Mouse (Mus musculus) WW6 (cell line): ENCODE measurements at regions not wholly inside any gene's neighbourhood (a gene's known extent, or its start where the extent isn't known, plus 50 kb on each side); places are given as distances from the start of the nearest gene placed in this dataset.

Source experiments
- DNase-seq: peaks from one replicate; pipeline ENCODE4 v3.0.0-alpha.2; 2013; ENCODE audit warnings: low read depth, low spot score

DNA sequence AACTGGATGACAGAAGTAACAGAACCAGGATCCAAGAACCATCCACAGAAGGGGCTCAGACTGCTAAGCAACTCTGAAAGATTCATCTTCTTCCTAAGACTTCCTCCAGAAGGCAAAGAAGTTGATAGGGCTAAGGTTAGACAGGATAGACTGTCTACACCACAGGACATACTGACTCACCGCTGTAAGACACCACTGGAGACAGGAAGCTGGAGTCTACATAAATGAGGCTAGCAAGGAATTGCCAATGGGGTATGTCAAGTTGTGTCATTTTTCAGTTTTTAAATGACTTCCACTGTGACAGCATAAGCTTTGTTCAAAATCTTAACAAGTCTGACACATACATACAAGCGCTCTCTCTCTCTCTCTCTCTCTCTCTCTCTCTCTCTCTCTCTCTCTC, 645.4 kb upstream of the Gm10131 start:
- DNase-seq, result no peak

DNA sequence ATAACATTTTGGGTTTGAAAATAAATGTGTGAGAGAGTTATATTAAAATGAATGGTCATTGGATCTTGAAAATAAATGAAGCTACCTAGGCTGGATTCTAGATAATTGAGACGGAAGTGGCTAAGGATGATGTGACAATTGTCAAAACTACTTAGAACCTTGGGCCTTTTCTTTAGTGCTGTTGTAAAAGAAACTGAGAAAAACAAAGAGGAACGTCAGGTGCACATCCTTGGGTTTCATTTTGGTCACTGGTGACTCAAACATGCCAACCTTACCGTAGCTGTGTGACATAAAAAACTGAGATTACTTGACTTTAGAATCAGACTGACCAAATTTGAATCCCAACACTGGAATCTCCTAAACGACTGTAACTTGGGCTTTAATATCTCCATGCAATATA, 644.6 kb upstream of the Gm10131 start:
- no peak for DNase-seq

DNA sequence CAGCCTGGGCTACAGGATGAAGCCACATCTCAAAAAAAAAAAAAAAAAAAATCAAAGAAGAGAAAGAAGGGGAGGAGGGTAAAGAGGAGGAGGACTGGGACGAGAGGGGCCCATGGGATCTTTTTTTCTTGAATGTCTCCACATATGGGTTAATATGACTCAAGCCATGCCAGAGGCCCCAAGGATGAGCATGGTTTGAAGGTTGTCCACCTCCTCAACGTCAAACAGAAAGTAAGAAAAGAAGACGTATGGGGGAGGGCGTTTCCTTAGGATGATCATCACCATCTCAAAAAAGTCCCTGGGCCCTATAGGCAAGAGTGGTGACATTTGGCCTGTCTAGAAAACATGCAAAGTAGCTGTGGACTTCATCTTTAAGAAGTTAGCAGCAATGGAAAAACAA, 643.9 kb upstream of the Gm10131 start:
- no peak for DNase-seq

DNA sequence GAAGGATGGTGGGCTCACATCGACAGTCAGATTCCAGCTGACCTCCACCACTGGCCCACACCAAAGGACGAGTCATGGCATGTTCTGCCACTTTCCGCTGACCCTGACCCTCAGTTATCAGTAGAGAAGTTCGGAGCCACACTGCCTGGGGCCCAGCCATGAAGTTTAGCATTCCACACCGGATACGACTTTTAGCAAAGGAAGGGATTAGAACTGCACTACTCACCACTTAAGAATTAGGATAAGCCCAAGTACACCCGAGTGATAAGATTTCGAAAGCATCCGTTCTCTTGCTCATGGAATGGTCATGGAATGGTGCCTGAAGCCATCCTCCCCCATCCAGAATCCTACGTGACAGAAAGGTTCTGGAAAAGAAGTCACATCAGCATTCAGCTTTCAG, 641.5 kb upstream of the Gm10131 start:
- DNase-seq, result no peak

DNA sequence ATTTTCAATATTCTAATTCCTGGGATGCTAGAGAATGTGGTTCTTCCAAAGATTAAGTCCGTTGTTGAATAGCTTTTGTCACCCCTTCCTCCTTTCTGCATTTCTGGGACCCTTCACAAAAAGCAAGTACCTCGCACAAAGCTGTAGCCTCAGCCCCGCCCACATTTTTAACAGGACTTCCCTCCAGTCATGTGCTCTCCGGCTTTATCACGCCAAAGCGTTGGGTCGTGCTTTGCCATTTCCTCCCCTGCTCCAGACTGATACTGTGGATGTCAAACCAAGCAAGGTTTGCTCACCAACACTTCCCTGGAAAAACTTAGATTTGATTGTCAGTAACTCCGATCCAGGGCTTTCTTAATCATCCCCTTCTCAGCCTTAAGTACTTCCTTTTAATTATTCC, 637.0 kb upstream of the Gm10131 start:
- no peak for DNase-seq

DNA sequence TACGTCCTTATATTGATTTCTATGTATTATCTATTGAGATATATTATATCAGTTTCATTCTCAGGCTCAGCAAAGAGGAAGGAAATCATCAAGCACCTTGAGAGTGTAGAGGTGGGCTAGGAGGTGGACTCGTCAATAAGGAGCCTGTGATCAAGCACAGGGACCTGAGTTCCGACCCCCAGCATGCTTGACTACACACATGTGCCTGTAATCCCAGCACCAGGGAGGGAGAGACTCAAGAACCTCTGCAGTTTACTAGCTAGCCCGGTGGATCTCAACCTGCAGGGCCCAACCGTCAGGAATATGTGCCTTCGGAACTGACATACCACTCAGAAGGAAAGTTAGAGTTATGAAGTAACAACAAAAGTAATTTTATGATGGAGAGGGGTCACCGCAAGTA, 634.2 kb upstream of the Gm10131 start:
- DNase-seq, result no peak

DNA sequence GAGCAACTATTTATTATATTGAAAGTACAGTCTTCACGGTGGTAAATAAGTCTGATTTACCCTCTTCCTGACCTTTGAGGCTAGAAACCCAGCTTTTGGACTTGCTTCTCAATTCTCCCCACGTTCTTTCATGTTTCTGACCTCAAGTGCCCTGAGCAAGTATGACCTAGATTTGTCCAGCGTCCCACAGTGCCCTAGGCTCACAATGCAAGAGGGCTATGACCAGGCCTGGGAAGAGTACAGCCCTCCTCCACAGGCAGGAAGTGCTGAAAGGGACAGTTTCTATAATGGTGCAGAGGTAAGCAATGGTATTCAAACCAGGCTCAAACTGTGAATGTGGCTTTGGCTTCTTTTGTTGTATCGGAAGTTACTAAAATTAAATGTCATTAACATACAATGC, 633.1 kb upstream of the Gm10131 start:
- DNase-seq, result no peak

DNA sequence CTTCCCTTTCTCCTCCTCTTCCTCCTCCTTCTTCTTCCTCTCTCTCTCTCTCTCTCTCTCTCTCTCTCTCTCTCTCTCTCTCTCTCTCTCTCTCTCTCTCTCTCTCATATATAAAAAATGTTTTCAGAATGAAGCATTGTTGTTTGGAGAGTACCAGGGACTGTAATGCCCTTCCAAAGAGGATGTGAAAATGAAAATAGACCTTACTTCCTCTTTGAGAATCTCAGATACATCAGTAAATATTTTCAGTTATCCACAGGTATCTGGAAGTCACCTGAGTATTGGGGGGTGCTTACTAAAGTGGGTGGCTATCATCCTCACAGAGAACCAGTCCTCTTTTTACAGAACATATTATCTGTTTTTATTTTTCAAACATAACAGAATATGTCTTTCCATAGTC, 632.6 kb upstream of the Gm10131 start:
- no peak for DNase-seq

DNA sequence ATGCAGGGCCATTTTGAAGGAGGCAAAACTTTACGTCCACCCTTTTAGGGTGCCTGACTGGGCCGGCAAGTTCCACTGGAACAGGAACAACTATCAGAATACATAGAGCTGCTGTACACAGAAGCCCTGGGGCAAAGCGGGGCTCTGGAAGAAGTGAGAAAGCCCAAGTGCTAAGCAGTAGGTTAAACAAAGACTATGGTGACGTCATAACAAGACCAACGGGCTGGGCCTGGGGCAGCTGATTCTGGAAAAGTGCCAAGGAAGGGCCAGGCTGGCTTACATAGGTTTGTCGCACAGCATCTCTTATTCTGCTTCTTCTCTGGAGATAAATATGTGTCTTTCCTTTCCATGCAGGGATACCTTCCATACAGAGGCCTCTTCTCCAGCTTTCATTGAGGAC, 631.6 kb upstream of the Gm10131 start:
- DNase-seq, result no peak

DNA sequence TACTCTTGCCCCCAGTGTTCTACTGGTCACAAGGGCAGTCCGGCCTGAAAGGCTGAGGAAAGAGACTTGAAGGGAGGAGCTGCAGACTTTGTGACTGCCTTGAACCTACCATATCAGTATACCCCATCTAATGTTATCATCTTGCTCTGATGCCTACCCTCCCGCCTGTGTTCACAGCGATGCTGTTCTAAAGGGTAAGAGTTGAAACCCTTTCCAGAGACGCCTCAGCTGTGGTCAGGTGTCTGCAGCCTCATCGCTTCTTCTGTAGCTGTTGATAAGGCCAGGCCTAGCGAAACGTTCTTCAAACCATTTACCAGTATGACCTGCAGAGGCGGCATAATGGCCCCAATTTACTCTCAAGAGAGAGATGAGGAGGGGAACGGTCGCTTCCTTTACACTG, 629.3 kb upstream of the Gm10131 start:
- no peak for DNase-seq

DNA sequence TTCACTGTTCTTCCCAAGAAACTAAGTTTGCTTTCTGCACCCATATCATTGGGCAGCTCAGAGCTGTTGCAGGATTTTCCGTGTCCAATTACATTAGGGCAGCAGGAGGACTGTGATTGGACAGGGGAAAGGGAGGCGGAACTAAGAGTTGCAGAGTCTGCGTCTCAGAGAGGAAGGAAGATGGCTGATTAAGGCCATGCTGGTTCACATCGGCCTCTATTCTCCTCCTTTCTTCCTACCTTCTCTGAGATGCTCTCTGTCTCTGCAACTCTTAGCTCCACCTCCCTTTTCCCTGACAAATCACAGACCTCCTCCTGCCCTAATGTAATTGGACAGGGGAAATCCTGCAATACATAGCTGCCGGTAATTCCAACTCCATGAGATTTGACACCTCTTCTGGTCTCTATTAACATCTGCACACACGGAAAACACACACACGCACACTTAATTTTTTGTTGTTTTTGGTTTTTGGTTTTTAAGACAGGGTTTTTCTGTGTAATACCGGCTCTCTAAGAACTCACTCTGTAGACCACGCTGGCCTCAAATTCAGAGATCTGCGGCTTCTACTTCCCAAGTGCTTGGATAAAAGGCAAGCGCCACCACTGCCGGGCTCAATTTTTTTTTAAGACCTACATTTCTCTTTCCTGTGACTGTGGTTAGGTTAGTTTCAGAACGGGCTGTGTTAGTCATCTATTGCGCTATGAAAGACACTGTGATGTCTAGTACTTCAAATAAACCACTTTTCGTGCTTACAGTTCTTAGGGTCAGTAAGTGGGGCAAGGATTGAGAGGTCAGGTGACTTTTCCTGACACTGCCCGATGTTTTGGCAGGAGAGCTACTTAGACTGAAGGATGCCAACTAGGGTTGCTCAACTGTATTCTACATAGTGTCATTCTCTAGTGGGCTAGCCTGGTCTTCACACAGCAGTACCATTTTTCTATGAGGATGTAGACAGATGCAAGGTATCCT, 628.6 kb upstream of the Gm10131 start:
- DNase-seq, result no peak

DNA sequence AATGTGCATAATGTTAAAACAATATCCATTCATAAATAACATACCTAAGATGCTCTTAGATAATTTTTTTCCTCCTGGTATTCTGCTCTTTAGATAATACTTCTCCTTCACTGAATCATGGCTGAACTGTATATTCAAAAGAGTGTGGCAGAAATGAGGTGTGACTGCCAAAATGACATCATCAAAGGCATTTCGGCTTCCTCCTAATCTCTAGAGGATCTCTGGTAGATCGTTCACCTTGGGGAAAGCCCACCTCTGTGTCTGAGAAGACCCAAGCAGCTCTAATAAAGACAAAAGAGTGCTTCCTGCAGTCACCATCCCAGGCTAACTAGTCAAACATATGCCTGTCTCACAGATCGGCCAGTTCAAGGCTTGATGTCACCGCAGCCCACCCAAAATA, 624.7 kb upstream of the Gm10131 start:
- no peak for DNase-seq

DNA sequence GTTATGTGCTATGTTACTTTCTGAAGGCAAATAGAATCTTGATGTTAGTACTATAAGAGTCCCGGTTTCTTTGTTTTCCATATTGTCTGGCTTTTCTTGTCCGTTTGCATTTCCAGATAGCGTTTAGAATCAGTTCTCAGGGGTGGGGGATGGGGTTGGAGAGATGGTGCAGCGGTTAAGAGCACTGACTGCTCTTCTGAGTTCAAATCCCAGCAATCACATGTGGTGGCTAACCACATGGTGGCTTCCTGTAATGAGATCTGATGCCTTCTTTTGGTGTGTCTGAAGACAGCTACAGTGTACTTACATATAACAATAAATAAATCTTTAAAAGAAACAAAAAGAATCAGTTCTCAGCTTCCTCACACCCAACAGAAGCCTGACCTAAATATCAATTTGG, 623.5 kb upstream of the Gm10131 start:
- DNase-seq, result no peak

DNA sequence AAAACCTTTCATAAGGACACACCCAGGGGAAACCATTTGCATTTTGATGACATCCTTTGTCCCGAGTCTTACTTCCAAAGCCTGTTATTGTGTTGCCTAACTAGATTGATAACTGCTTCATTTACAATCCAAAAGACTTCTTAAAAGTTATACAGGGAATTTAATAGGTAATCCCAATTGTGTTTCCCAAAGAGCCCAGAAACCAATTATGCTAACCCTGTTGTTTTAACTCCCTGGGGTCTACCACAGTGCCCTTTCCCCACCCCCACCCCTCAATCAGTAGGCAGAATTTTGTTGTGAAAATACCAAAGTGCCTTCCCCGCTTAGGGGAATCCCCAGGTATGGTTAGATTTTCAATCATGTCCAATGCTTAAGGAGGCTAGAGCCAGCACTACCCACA, 621.3 kb upstream of the Gm10131 start:
- DNase-seq, result peak; percentile 53

DNA sequence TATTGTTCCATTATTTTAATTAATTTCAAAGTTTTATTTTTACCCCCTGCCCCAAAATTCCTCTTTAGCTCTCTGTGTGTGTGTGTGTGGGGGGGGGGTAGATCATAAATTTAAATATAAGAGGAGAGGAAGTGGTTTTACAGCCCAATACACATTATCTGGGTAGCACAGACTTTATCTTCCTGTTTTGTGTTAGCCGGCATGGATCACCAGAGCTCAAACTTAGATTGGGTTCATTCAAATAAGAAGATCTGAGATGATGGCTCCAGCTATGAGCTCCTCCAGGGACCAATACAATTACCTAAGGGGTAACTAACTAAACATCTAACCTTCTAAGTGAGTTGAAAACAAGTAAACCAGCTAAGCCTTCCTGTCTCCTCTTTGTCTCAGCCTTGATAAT, 620.8 kb upstream of the Gm10131 start:
- no peak for DNase-seq

DNA sequence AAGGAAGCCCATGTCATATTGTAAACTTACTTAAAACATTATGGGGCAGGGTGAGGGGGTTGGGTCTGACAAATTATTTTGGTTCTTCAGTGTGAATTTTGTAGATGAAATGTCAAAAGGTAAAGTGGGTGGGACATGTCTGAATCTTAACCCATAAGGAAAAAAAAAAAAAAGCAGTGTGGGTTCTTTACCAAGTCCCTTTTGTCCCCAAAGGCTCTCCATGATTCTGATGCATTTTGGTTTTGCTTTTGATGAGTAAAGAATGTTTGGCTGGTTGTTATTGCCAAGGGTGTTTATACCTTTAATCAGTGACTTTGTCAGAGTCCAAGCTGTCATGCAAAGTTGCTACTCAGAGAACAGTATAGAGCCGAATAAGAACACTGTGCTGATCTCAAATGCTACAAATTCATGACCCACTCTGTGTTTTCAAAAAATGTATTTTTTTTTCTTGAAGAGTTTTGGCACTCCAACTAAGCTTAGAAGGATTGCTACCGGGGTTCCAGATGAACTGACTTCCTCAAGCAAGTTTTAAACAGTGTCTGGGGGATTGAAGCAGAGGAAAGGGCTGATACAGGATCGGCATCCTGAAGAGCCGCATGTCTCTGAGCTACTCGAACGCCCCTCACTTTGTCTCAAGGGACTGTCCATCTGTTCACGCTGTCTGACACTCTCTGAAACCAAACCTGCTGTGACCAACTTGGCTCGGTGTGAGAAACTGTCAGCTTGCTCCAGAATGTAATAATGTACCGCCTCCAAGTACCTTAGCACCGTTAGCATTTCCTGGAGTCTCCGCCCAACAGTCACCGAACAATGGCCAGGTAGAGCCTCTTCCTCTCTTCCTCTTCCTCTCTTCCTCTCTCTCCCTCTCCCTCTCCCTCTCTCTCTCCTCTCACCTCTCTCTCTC, 619.8 kb upstream of the Gm10131 start:
- DNase-seq, result no peak

DNA sequence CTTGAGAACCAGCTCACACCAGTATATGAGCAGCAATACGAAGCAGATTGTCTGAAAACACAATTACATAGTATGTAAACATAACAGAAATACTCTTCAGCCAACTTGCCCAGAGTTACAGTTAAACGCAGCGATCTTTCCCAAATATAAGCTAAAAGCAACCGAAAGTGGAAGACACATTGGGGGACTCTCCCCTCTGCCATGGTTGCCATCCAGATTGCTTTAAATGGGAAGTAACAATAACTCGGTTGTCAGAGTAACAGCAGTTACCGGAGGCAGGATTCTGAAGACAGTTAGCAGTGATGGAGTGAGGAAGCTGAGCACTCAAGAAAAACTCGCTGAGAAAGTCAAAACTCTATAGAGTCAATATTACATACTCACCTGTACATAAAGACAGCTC, 618.0 kb upstream of the Gm10131 start:
- no peak for DNase-seq

DNA sequence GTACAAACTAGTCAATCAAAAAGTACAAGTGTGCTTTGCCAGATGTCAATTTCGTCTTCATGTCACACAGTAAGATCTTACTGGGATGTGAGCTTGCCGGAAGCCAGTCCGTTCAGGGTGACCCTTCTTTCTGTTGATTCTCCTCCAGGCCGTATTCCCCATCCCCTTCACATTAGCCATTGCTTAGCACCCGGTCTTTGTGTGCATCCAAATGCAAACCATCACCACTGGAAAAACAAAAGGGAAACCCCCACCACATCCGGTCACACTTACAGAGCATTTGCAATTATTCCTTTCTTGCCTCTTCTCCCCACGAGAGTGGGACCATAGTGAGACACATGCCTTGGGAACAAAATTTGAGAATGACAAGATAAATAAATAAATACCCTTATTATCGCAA, 616.2 kb upstream of the Gm10131 start:
- DNase-seq, result peak; percentile 18

DNA sequence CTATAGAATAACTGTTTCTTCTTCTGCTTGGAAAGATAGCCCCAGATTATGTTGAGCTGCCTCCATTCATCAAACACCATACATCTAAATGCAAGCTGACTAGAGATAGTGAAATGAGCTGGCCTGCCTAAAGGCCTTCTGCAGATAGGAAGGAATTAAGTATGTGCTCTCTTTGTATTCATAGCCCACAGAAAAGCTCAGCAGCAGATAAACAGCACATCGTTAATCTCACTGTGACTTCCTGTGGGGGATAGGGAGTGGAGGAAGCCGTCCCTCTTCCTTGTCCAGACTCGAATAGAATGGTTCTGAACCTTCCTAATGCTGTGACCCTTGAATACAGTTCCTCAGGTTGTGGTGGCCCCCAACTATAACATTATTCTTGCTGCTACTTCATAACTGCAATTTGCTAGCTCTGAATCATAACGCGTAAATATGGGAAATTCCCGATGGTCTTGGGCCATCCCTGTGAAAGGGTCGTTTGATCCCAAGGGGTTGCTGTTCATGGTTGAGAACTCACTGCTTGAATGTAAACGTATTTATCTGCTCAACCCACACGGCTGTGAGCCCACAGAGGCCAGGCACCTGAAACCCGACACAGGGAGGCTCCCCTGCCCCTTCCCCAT, 614.7 kb upstream of the Gm10131 start:
- DNase-seq, result no peak

DNA sequence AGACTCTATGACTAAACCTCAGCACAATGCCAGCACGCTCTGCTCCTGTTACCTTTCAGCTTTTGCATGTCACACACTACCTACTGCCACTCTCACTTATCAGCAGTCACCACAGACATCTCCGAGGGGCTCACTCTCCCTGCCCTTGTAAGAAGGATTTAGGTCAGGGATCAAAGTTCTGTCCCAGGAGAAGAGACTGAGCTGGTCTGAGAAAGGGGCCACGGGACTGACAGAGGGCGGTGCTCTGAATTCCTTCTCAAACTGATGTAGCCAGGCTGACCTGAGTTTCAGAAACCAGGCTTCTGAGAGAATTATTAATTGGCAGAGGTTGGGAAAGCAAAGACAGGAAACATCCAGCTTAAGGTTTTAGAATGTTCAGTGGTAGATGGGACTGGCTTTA, 614.0 kb upstream of the Gm10131 start:
- no peak for DNase-seq

DNA sequence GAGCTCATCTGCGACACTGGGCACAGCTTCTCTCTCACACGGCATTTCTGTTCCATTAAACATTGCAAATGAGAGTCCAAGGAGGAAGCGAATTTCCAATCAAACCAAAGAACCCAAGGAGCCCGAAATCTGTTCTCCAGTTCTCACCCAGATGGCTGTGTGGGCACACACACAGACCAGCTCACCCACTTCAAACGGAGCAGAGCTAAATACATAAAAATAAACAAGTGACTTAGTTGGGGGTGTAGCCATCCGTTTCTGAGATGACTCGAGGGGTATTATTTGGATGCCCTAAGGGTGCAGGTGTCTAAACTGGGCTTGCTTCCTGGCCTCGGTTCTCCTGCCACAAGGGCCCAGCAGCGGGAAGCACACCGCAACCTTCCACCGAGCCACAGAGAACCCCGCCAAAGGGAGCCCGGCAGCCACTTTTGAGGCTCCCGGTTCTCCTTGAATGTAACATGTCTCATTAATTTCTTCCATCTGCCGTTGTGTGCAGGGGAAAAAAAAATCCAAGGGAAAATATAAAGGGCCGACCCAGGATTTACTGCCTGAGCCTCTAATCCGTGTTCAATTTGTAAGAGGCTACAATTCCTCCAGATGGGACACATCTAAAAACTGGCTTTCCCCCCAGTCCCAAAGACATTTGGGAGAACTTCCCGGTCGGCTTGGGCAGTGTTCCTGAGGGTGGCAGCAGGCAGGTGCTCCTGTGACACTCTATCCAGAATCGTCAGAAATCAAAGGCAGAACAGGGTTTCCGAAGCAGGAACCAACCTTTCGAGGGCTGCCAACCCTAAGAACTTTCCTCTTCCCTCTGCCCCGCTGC, 598.6 kb upstream of the Gm10131 start:
- no peak for DNase-seq
